Mouse (Mus musculus): Measurements from ENCODE around the gene Atf1. TPM values are rescaled to one million over a fixed set of nuclear protein-coding genes. Genes with fewer than 3 reads are reported as not detected.
"Not testable (repeated sequence)": the region's sequence is repeated elsewhere in the genome, so short reads cannot be mapped to it uniquely, and the experiment has no call there.

The Atf1 gene
- polyA plus RNA-seq, 1 experiment from 2014 or later, result 36.0 TPM

GRCm38 (mm10) chr15:100273791-100274308, 46.2 kb downstream of the Atf1 start:
- not testable (repeated sequence) for H3K9me3 ChIP-seq, H3K27ac ChIP-seq, H3K36me3 ChIP-seq, H3K4me1 ChIP-seq, H3K4me3 ChIP-seq
- H3K27me3 ChIP-seq (ENCODE audit: insufficient read depth, poor library complexity, severe bottlenecking), result peaks cover 23% of the 10 kb centered on the region
- 90% methylated on average over 4 of the region's 4 CpGs for WGBS
- peak; percentile 45 for DNase-seq (ENCODE audit: low spot score)

GRCm38 (mm10) chr15:100274790-100275559, 47.4 kb downstream of the Atf1 start:
- peak; percentile 67 for DNase-seq (ENCODE audit: low spot score)
- Histone ChIP-seq H3K9me3 (0 out of 2 replicates have a peak, but pooled peaks cover 5% of the 10 kb centered on the region), H3K27ac (no peak overlapping the region), H3K36me3 (no peaks in the 10 kb centered on the region), H3K4me1 (no peaks in the 10 kb centered on the region), H3K27me3 (ENCODE audit: insufficient read depth, poor library complexity, severe bottlenecking) (peaks cover 14% of the 10 kb centered on the region), H3K4me3 (no peak overlapping the region)
- WGBS, result 84% methylated on average over 7 of the region's 7 CpGs

GRCm38 (mm10) chr15:100276403-100276802, 48.8 kb downstream of the Atf1 start:
- no peak overlapping the region for H3K27ac ChIP-seq
- H3K27me3 ChIP-seq (ENCODE audit: insufficient read depth, poor library complexity, severe bottlenecking), result peaks cover 3% of the 10 kb centered on the region
- H3K4me3 ChIP-seq, result no peak overlapping the region
- no peaks in the 10 kb centered on the region; the same call in 1 of the 2 replicates for H3K4me1 ChIP-seq
- DNase-seq (ENCODE audit: low spot score), result no peak
- 90% methylated on average over 4 of the region's 4 CpGs for WGBS
- H3K9me3 ChIP-seq, result 0 out of 2 replicates have a peak, but pooled peaks cover 5% of the 10 kb centered on the region
- H3K36me3 ChIP-seq, result no peaks in the 10 kb centered on the region

GRCm38 (mm10) chr15:100277586-100277985, 50.0 kb downstream of the Atf1 start:
- Histone ChIP-seq H3K27ac (no peak overlapping the region), H3K36me3 (no peaks in the 10 kb centered on the region), H3K27me3 (ENCODE audit: insufficient read depth, poor library complexity, severe bottlenecking) (no peaks in the 10 kb centered on the region), H3K4me1 (no peaks in the 10 kb centered on the region; the same call in 1 of the 2 replicates), H3K4me3 (no peak overlapping the region), H3K9me3 (0 out of 2 replicates have a peak, but pooled peaks cover 5% of the 10 kb centered on the region)
- DNase-seq (ENCODE audit: low spot score), result no peak
- 87% methylated on average over 3 of the region's 3 CpGs for WGBS

GRCm38 (mm10) chr15:100280626-100281025, 53.0 kb downstream of the Atf1 start, which contains the start of gene Tmprss12:
TSS of gene Tmprss12 (plus strand) at chr15:100280837.
- Histone ChIP-seq H3K27me3 (ENCODE audit: insufficient read depth, poor library complexity, severe bottlenecking) (no peaks in the 10 kb centered on the region), H3K4me3 (no peak within 1 kb of the TSS), H3K27ac (no peak within 1 kb of the TSS), H3K36me3 (no peaks in the 10 kb centered on the region), H3K9me3 (0 out of 2 replicates have a peak, but pooled peaks cover 5% of the 10 kb centered on the region), H3K4me1 (no peaks in the 10 kb centered on the region; the same call in 1 of the 2 replicates)
- DNase-seq (ENCODE audit: low spot score), result no peak
- WGBS, result 95% methylated on average over 20 of the region's 20 CpGs

GRCm38 (mm10) chr15:100288980-100289379, 61.4 kb downstream of the Atf1 start:
- Histone ChIP-seq H3K27ac (no peak overlapping the region), H3K36me3 (no peaks in the 10 kb centered on the region), H3K9me3 (no peaks in the 10 kb centered on the region), H3K4me1 (peaks cover 12% of the 10 kb centered on the region), H3K27me3 (ENCODE audit: insufficient read depth, poor library complexity, severe bottlenecking) (peaks cover 23% of the 10 kb centered on the region; the same call in 1 of the 2 replicates), H3K4me3 (no peak overlapping the region)
- 92% methylated on average over 6 of the region's 6 CpGs for WGBS
- no peak for DNase-seq (ENCODE audit: low spot score)

GRCm38 (mm10) chr15:100290858-100291257, 63.2 kb downstream of the Atf1 start:
- no peak overlapping the region for H3K27ac ChIP-seq
- H3K9me3 ChIP-seq, result no peaks in the 10 kb centered on the region
- no peaks in the 10 kb centered on the region for H3K36me3 ChIP-seq
- no peak for DNase-seq (ENCODE audit: low spot score)
- peaks cover 26% of the 10 kb centered on the region; the same call in 1 of the 2 replicates for H3K27me3 ChIP-seq (ENCODE audit: insufficient read depth, poor library complexity, severe bottlenecking)
- 88% methylated on average over 5 of the region's 5 CpGs for WGBS
- H3K4me3 ChIP-seq, result no peak overlapping the region
- peaks cover 15% of the 10 kb centered on the region for H3K4me1 ChIP-seq

GRCm38 (mm10) chr15:100292326-100292725, 64.7 kb downstream of the Atf1 start:
- Histone ChIP-seq H3K9me3 (no peaks in the 10 kb centered on the region), H3K4me3 (no peak overlapping the region), H3K27me3 (ENCODE audit: insufficient read depth, poor library complexity, severe bottlenecking) (peaks cover 26% of the 10 kb centered on the region; the same call in 1 of the 2 replicates), H3K36me3 (no peaks in the 10 kb centered on the region), H3K4me1 (peaks cover 15% of the 10 kb centered on the region), H3K27ac (no peak overlapping the region)
- DNase-seq (ENCODE audit: low spot score), result no peak
- 61% methylated on average over 7 of the region's 7 CpGs for WGBS

GRCm38 (mm10) chr15:100297856-100298255, 70.2 kb downstream of the Atf1 start:
- no peak for DNase-seq (ENCODE audit: low spot score)
- 0 out of 2 replicates have a peak, but pooled peaks cover 9% of the 10 kb centered on the region for H3K4me1 ChIP-seq
- H3K36me3 ChIP-seq, result no peaks in the 10 kb centered on the region
- H3K4me3 ChIP-seq, result no peak overlapping the region
- 82% methylated on average over 5 of the region's 5 CpGs for WGBS
- H3K27ac ChIP-seq, result no peak overlapping the region
- H3K27me3 ChIP-seq (ENCODE audit: insufficient read depth, poor library complexity, severe bottlenecking), result peaks cover 24% of the 10 kb centered on the region
- no peaks in the 10 kb centered on the region for H3K9me3 ChIP-seq

GRCm38 (mm10) chr15:100300499-100300898, 72.9 kb downstream of the Atf1 start:
- Histone ChIP-seq H3K27me3 (ENCODE audit: insufficient read depth, poor library complexity, severe bottlenecking) (peaks cover 24% of the 10 kb centered on the region), H3K4me1 (peaks cover 8% of the 10 kb centered on the region; the same call in 1 of the 2 replicates), H3K36me3 (no peaks in the 10 kb centered on the region), H3K4me3 (no peak overlapping the region), H3K27ac (no peak overlapping the region), H3K9me3 (no peaks in the 10 kb centered on the region)
- WGBS, result 70% methylated on average over 6 of the region's 6 CpGs
- no peak for DNase-seq (ENCODE audit: low spot score)

- H3K36me3 ChIP-seq, result no peaks in the 10 kb centered on the region
- no peaks in the 10 kb centered on the region for H3K9me3 ChIP-seq
- no peak overlapping the region for H3K4me3 ChIP-seq
- no peak overlapping the region for H3K27ac ChIP-seq
- H3K27me3 ChIP-seq (ENCODE audit: insufficient read depth, poor library complexity, severe bottlenecking), result peaks cover 21% of the 10 kb centered on the region
- DNase-seq (ENCODE audit: low spot score), result no peak
- 74% methylated on average over 15 of the region's 15 CpGs for WGBS
- H3K4me1 ChIP-seq, result peaks cover 6% of the 10 kb centered on the region; the same call in 1 of the 2 replicates
These were observed 73.9 kb downstream of the Atf1 start for GRCm38 (mm10) chr15:100301556-100301955.

- no peaks in the 10 kb centered on the region for H3K36me3 ChIP-seq
- no peak overlapping the region for H3K27ac ChIP-seq
- H3K9me3 ChIP-seq, result no peaks in the 10 kb centered on the region
- peaks cover 6% of the 10 kb centered on the region; the same call in 1 of the 2 replicates for H3K4me1 ChIP-seq
- H3K4me3 ChIP-seq, result peak overlapping the region; percentile 63; the same call in 1 of the 2 replicates
- DNase-seq (ENCODE audit: low spot score), result no peak
- WGBS, result 61% methylated on average over 8 of the region's 8 CpGs
- peaks cover 12% of the 10 kb centered on the region for H3K27me3 ChIP-seq (ENCODE audit: insufficient read depth, poor library complexity, severe bottlenecking)
These were observed 75.9 kb downstream of the Atf1 start for GRCm38 (mm10) chr15:100303428-100304018.

Data from heart, embryonic 10.5 days (tissue).